Mouse (Mus musculus): ENCODE results near the gene Zbtb16. TPM values are rescaled to one million over a fixed set of nuclear protein-coding genes. Genes with fewer than 3 reads are reported as not detected.

The Zbtb16 gene
- polyA plus RNA-seq, 1 experiment from 2014 or later = 2.5 TPM

DNA sequence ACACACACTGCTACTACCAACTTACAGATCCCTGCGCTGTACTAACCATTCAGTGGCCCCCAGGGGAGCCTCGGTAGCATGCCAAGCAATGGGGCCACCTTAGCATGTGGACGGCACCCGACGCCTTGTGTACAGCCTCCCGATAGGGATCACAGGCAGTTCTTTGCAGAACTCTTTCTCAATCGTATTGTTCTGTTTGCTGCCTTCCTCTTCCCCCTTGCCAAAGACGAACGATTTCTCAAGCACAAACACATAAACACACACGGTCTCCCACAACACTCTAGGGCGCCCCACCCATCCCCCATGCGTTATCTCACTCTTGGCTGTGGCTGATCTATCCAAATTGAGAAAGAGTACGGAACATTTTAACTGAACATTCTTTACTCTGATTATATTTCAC lies 91.1 kb downstream of the Zbtb16 start:
- peak overlapping the region; percentile 40 for H3K9ac ChIP-seq (replicated peaks)
- no peak overlapping the region for H3K4me3 ChIP-seq (ENCODE audit: low read depth, low read length)
- 16% methylated on average over 13 of the region's 13 CpGs for WGBS (ENCODE audit: insufficient replicate concordance)
- peak; percentile 90 for ATAC-seq
- H3K4me2 ChIP-seq (ENCODE audit: low read depth, low read length) = peak overlapping the region; percentile 46
- TF ChIP-seq CTCF (IDR thresholded peaks at IDR 0.05; ENCODE audit: low read depth) (no peak), EP300 (IDR thresholded peaks at IDR 0.05; ENCODE audit: low read depth) (peak; percentile 97)
- no peaks in the 10 kb centered on the region for H3K27me3 ChIP-seq (ENCODE audit: insufficient read depth, low read length)
- peaks cover 57% of the 10 kb centered on the region for H3K4me1 ChIP-seq (ENCODE audit: insufficient read depth)
- H3K36me3 ChIP-seq (replicated peaks; ENCODE audit: insufficient read depth, low read length) = no peaks in the 10 kb centered on the region; the same call in 1 of the 2 replicates
- H3K27ac ChIP-seq (ENCODE audit: low read depth) = peak overlapping the region; percentile 96
- peak; percentile 90 for DNase-seq
- no peaks in the 10 kb centered on the region for H3K9me3 ChIP-seq (ENCODE audit: low read length)

DNA sequence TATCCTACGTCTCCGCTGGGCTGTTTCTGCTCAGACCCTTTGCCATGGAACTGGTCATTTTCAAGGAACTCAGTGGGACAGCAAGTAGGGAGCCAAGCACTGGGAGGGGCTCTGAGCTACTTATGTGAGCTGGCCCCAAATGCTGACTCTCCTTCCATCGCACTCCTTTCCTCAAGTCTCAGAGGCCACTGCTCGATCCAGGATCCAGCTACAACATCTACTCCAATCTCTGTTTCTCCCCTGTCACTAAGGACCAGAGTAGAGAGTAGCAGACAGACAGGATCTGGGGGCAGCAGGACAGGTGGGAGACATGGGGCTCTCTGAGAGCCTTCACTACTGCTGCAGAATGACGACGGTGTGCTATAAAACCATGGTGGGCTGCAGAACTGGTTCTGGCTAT lies 91.6 kb downstream of the Zbtb16 start:
- no peak for DNase-seq
- H3K4me3 ChIP-seq (ENCODE audit: low read depth, low read length) = no peak overlapping the region
- peak overlapping the region; percentile 96 for H3K27ac ChIP-seq (ENCODE audit: low read depth)
- no peak for ATAC-seq
- no peaks in the 10 kb centered on the region; the same call in 1 of the 2 replicates for H3K36me3 ChIP-seq (replicated peaks; ENCODE audit: insufficient read depth, low read length)
- 85% methylated on average over 6 of the region's 6 CpGs for WGBS (ENCODE audit: insufficient replicate concordance)
- H3K4me2 ChIP-seq (ENCODE audit: low read depth, low read length) = peak overlapping the region; percentile 46
- no peaks in the 10 kb centered on the region for H3K9me3 ChIP-seq (ENCODE audit: low read length)
- peaks cover 53% of the 10 kb centered on the region for H3K4me1 ChIP-seq (ENCODE audit: insufficient read depth)
- H3K9ac ChIP-seq (replicated peaks) = peak overlapping the region; percentile 40
- TF ChIP-seq EP300 (IDR thresholded peaks at IDR 0.05; ENCODE audit: low read depth) (no peak), CTCF (IDR thresholded peaks at IDR 0.05; ENCODE audit: low read depth) (no peak)
- H3K27me3 ChIP-seq (ENCODE audit: insufficient read depth, low read length) = no peaks in the 10 kb centered on the region

GRCm38 (mm10) chr9:48743338-48744285 lies 92.4 kb downstream of the Zbtb16 start:
- no peaks in the 10 kb centered on the region; the same call in 1 of the 2 replicates for H3K36me3 ChIP-seq (replicated peaks; ENCODE audit: insufficient read depth, low read length)
- H3K4me1 ChIP-seq (ENCODE audit: insufficient read depth) = peaks cover 50% of the 10 kb centered on the region
- TF ChIP-seq CTCF (IDR thresholded peaks at IDR 0.05; ENCODE audit: low read depth) (no peak), EP300 (IDR thresholded peaks at IDR 0.05; ENCODE audit: low read depth) (no peak)
- H3K9me3 ChIP-seq (ENCODE audit: low read length) = no peaks in the 10 kb centered on the region
- H3K27ac ChIP-seq (ENCODE audit: low read depth) = peak overlapping the region; percentile 96
- H3K4me2 ChIP-seq (ENCODE audit: low read depth, low read length) = no peak overlapping the region
- no peaks in the 10 kb centered on the region for H3K27me3 ChIP-seq (ENCODE audit: insufficient read depth, low read length)
- no peak overlapping the region for H3K4me3 ChIP-seq (ENCODE audit: low read depth, low read length)
- H3K9ac ChIP-seq (replicated peaks) = no peak overlapping the region; the same call in 1 of the 2 replicates
- no peak for ATAC-seq
- DNase-seq = no peak
- WGBS (ENCODE audit: insufficient replicate concordance) = 83% methylated on average over 11 of the region's 11 CpGs

GRCm38 (mm10) chr9:48742150-48742549 lies 93.9 kb downstream of the Zbtb16 start:
- Histone ChIP-seq H3K4me3 (ENCODE audit: low read depth, low read length) (no peak overlapping the region), H3K4me2 (ENCODE audit: low read depth, low read length) (no peak overlapping the region), H3K4me1 (ENCODE audit: insufficient read depth) (peaks cover 44% of the 10 kb centered on the region), H3K9me3 (ENCODE audit: low read length) (no peaks in the 10 kb centered on the region), H3K27me3 (ENCODE audit: insufficient read depth, low read length) (no peaks in the 10 kb centered on the region), H3K36me3 (replicated peaks; ENCODE audit: insufficient read depth, low read length) (no peaks in the 10 kb centered on the region; the same call in 1 of the 2 replicates), H3K27ac (ENCODE audit: low read depth) (no peak overlapping the region), H3K9ac (replicated peaks) (no peak overlapping the region)
- WGBS (ENCODE audit: insufficient replicate concordance) = 89% methylated on average over 7 of the region's 7 CpGs
- ATAC-seq = no peak
- DNase-seq = no peak
- no peak for TF ChIP-seq CTCF (IDR thresholded peaks at IDR 0.05; ENCODE audit: low read depth)
- TF ChIP-seq EP300 (IDR thresholded peaks at IDR 0.05; ENCODE audit: low read depth) = no peak

DNA sequence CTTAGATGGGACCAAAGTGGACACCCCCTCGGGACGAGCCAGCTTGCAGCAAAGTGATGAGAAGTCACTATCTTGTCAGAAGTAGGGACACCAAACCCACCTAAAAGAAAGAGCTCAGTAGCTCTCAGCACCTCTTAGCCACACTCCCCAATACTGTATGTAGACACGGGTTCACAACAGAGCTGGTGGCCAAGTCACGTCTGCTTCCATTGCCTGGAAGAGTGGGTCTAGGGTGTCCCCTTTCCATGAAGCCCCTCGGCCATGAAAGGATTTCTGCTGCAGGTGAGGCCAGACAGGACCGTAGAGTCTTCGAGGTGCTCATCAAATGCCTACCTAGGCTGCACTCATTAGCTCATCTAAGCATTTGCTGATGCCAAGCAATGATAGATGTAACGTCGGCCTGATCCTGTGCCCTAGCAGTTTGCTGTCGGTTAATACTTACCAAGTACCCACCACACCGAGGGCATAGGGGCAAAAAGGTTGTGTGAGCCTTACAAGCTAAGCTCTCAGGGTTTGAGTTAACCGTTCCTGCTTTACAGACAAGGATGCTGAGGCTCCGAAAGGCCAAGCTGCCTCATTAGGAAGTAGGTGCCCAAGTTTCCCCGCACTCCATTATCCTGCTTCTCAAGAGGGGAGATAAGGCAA lies 94.5 kb downstream of the Zbtb16 start:
- DNase-seq (no peak), ATAC-seq (no peak)
- H3K4me2 ChIP-seq (ENCODE audit: low read depth, low read length) = no peak overlapping the region
- H3K4me3 ChIP-seq (ENCODE audit: low read depth, low read length) = no peak overlapping the region
- H3K9ac ChIP-seq (replicated peaks) = no peak overlapping the region
- no peaks in the 10 kb centered on the region; the same call in 1 of the 2 replicates for H3K36me3 ChIP-seq (replicated peaks; ENCODE audit: insufficient read depth, low read length)
- H3K4me1 ChIP-seq (ENCODE audit: insufficient read depth) = peaks cover 42% of the 10 kb centered on the region
- no peak for TF ChIP-seq EP300 (IDR thresholded peaks at IDR 0.05; ENCODE audit: low read depth)
- TF ChIP-seq CTCF (IDR thresholded peaks at IDR 0.05; ENCODE audit: low read depth) = no peak
- no peaks in the 10 kb centered on the region for H3K9me3 ChIP-seq (ENCODE audit: low read length)
- WGBS (ENCODE audit: insufficient replicate concordance) = 79% methylated on average over 14 of the region's 14 CpGs
- no peaks in the 10 kb centered on the region for H3K27me3 ChIP-seq (ENCODE audit: insufficient read depth, low read length)
- no peak overlapping the region for H3K27ac ChIP-seq (ENCODE audit: low read depth)

DNA sequence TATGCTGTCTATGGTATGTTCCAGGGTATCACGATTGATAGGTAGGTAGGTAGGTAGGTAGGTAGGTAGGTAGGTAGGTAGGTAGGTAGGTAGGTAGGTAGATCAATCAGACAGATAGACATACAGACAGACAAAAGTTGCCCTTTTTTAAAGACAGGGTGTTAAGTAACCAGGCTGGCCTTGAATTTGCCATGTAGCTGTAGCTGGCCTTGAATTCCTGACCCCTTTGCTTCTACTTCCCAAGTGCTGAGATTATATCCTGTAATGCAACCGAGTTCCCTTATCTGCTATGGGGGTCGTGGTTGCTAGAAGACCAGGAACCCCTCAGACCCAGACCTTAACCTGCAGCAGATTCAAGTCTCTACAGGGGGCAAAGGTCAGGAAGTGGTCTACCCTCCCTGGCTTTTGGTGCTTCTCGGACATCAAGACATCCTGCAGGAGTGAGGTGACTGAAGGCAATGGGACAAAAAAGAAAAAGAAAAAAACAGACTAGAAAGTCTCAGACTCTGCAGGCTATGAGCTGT lies 95.2 kb downstream of the Zbtb16 start:
- peaks cover 35% of the 10 kb centered on the region for H3K4me1 ChIP-seq (ENCODE audit: insufficient read depth)
- H3K27me3 ChIP-seq (ENCODE audit: insufficient read depth, low read length) = no peaks in the 10 kb centered on the region
- TF ChIP-seq CTCF (IDR thresholded peaks at IDR 0.05; ENCODE audit: low read depth) (no peak), EP300 (IDR thresholded peaks at IDR 0.05; ENCODE audit: low read depth) (no peak)
- WGBS (ENCODE audit: insufficient replicate concordance) = 44% methylated on average over 4 of the region's 4 CpGs
- DNase-seq (no peak), ATAC-seq (no peak)
- H3K27ac ChIP-seq (ENCODE audit: low read depth) = peak overlapping the region; percentile 83
- H3K36me3 ChIP-seq (replicated peaks; ENCODE audit: insufficient read depth, low read length) = no peaks in the 10 kb centered on the region; the same call in 1 of the 2 replicates
- H3K4me2 ChIP-seq (ENCODE audit: low read depth, low read length) = no peak overlapping the region
- H3K9ac ChIP-seq (replicated peaks) = no peak overlapping the region
- H3K9me3 ChIP-seq (ENCODE audit: low read length) = no peaks in the 10 kb centered on the region
- H3K4me3 ChIP-seq (ENCODE audit: low read depth, low read length) = no peak overlapping the region
